Mouse (Mus musculus): ENCODE data around the gene Ndufb7.
A peak's percentile ranks its signal among the peaks of the same experiment; 100 is the strongest.

Gene Ndufb7

DNA sequence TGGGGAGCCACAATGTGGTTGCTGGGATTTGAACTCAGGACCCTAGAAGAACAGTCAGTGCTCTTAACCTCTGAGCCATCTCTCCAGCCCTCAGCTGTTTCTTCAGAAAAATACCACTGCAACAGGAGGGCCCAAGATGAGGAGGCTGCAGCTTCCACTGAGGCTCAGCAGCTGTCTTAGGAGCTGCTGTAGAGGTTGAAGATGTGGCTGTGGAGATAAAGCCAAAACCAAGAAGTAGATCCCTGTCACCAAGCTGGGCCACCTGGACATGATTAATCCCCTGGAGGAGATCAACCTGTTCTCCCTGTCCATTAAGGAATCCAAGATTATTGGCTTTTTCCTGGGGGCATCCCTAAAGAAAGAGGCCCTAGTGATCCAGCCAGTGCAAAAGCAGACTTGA lies 33.3 kb downstream of the Ndufb7 start:
- DNase-seq (ENCODE audit: low read depth, low spot score), result no peak

DNA sequence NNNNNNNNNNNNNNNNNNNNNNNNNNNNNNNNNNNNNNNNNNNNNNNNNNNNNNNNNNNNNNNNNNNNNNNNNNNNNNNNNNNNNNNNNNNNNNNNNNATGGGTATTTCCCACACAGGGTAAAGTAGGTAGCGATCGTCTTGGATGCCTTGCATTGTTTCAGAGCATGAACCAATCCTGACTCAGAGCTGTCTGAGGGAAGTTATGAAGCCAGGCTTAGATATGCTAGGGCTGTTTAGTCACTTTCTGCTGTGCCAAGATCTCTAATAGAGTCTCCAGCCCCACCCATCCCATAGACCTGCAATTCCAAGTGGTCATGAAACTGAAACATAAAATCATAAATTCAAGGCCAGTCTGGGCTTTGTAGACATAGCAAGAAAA lies 36.2 kb downstream of the Ndufb7 start:
- DNase-seq (ENCODE audit: low read depth, low spot score), result no peak

DNA sequence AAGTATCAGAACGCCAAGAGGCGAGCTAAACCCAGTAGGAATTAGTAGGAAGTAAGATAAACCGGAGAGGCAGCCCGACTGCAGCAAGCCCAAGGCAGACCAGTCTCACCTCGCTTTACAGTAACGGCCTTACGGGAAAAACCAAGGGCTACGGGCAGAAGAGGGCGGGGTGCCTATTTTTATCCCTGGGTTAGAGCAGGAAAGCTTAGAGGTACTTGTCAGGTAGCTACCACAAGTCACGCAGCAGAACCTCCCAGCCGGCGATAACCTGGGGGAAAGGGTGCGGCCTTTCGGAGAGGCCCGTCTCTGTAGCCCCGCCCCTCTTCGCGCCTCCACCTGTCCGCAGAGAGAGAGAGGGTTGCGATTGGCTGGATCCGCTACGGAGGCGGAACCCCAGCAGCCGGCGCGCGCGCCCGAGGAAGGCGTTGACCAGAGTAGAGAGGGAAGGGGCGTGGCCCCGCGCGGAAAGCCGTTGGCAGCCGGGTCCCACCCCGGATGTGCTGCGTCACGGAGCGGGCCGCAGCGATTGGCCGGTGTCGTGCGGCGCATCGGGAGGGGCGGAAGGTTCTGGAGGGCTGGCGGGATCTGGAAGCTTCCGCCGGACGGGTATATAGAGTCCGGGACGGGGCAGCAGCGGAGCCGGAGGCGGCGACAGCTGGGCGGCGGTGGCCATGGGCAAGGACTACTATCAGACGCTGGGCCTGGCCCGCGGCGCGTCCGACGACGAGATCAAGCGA lies 41.4 kb downstream of the Ndufb7 start, which contains the start of the genes Tecr and Dnajb1:
Gene Tecr (minus strand): TSS at position 311 of the 737 bp plus-strand sequence.
Gene Dnajb1 (plus strand): TSS at position 533 of the 737 bp plus-strand sequence.
- peak; percentile 99 for DNase-seq (ENCODE audit: low read depth, low spot score)

DNA sequence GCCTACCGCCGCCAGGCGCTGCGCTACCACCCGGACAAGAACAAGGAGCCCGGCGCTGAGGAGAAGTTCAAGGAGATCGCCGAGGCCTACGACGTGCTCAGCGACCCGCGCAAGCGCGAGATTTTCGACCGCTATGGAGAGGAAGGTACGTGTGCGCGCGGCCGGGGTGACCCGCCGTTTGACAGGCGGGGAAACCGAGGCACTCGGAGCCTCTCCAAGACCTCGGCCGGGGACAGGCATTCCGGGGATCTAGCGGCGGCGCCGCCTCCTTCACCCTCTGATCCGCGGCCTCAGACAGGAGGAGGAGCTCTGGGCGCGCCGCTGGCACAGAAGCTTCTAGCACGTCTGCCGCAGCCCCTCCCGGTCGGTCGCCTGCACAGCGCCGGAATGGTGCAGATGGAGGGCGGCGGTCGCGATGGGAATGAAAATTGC lies 41.9 kb downstream of the Ndufb7 start:
- DNase-seq (ENCODE audit: low read depth, low spot score), result peak; percentile 75

DNA sequence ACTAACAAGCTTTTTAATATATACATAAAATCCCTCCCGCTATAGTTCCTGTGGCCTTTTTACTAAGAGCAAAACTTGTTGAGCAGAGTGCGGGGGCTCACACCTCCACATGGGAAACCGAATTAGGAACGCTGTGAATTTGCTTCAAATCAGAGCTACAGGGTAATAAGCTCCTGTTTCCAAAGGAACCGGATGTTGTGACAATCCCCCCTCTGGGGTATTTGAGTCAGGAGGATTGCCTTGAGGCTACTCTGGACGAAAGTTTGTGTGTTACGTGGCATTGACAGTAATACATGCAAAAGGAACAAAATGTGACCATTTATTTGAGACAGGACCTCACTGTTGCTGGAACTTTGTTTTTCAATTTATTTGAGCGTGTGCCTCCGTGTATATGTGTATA lies 42.6 kb downstream of the Ndufb7 start:
- DNase-seq (ENCODE audit: low read depth, low spot score), result no peak

DNA sequence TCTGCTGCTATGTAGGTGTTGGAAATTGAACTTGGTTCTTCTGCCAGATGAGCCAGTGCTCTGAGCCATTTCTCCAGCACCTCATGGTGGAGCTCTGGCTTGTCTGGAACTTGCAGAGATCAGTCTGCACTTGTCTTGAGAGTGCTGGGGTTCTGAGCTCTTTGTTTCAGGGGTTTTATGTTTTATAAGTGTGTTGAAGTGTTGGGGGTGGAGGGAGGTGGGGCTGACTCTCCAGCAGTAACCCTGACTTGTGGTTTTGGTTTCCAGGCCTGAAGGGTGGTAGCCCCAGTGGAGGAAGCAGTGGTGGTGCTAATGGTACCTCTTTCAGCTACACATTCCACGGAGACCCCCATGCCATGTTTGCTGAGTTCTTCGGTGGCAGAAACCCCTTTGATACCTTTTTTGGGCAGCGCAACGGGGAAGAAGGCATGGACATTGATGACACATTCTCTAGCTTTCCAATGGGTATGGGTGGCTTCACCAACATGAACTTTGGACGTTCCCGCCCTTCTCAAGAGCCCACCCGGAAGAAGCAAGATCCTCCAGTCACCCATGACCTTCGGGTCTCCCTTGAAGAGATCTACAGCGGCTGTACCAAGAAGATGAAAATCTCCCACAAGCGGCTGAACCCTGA lies 43.2 kb downstream of the Ndufb7 start:
- no peak for DNase-seq (ENCODE audit: low read depth, low spot score)

DNA sequence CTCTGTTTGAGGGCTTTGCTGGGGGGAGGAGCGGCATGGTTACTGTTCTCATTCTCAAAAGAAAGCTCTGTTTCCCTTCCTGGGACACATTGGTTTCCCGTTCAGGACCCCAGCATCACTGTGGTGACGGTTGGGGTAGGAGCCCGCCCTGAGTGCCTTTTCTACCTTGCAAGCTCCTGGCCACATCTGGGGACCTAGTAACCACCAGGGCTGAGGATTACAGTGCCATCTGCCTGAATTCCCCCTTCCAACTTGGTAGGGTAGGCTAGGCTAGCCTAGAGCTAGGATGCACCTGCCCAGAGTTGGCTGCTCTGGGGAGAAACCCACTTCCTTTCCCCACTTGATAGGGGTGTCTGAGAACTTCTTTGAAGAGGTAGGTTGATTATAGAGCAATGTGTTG lies 45.5 kb downstream of the Ndufb7 start:
- no peak for DNase-seq (ENCODE audit: low read depth, low spot score)

GRCm38 (mm10) chr8:83613695-83614094 lies 47.2 kb downstream of the Ndufb7 start:
- no peak for DNase-seq (ENCODE audit: low read depth, low spot score)

DNA sequence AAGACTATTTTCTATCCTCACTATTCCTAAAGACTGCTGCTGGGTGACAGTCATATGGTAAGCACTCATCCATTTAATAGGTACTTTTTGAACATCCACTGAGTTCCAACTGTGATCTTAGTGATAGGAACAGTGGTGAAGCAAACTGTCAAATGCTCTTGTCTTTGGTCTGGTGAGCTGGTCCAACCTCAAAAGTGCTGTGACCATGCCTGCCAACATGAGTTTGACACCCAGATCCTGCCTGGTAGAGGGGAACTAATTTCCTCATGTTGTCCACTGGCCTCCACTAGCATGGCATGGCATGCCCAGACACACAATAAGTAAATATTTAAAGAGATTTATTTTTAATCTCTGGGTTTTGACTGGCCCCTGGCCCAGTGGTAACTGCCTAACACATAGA lies 50.2 kb downstream of the Ndufb7 start:
- DNase-seq (ENCODE audit: low read depth, low spot score), result no peak

DNA sequence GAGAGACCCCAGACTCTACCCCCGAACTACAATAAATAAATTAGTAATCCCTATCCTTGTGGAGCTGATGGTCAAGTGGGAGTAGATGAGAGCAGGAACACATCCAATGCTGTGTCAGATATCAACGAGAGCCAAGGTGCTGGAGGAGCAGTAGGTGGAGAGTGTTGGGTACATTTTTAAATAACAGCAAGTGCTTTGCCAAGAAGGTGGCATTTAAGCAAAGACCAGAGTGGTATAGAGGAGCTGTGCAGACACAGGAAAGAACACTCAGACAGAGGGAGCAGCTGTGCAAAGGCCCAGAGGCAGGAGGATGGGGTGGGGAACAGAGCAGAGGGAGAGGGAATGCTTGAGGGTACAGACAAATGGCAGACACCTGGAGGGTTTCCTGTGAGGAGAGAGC lies 50.6 kb downstream of the Ndufb7 start:
- DNase-seq (ENCODE audit: low read depth, low spot score), result no peak

DNA sequence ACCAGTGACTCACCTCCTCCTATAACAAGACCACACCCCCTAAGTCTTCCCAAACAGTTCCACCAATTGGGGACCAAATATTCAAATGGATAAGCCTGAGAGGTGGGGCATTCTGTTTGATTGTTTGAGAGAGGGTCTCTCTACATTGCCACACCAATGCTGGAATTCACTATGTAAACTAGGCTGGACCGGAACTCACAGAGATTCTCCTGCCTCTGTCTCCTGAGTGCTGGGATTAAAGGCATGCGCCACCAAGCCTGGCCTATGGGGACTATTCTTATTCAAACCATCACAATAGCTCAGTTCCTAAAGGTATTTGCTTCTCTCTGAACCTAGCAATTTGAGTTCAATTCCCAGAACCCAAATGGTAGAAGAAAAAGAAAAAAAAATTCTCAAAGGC lies 52.1 kb downstream of the Ndufb7 start:
- DNase-seq (ENCODE audit: low read depth, low spot score), result no peak

- no peak for DNase-seq (ENCODE audit: low read depth, low spot score)
These were observed 53.3 kb downstream of the Ndufb7 start for GRCm38 (mm10) chr8:83619568-83620285.
